Mouse (Mus musculus) myocyte (in vitro differentiated cells): ENCODE measurements around the gene Rbm33. TPM values are rescaled to one million over a fixed set of nuclear protein-coding genes. Genes with fewer than 3 reads are reported as not detected.

Experiments used
- H3K27me3 ChIP-seq: one replicate; pipeline ENCODE4 v1.6.1; 2011; ENCODE audit not compliant: control insufficient read depth, insufficient read depth, insufficient read length
- H3K36me3 ChIP-seq: one replicate; pipeline ENCODE4 v1.6.1; 2011; ENCODE audit not compliant: control insufficient read depth, insufficient read depth
- H3K4me2 ChIP-seq: one replicate; pipeline ENCODE4 v1.6.1; 2011; ENCODE audit warnings: low read depth, control low read depth
- H3K4me3 ChIP-seq: one replicate; pipeline ENCODE4 v1.5.1; 2011; ENCODE audit warnings: mild to moderate bottlenecking, control low read depth, moderate library complexity
- H3K79me2 ChIP-seq: one replicate; pipeline ENCODE4 v1.6.1; 2011; ENCODE audit not compliant: control insufficient read depth, insufficient read depth
- H3ac ChIP-seq: one replicate; pipeline ENCODE4 v1.6.1; 2011; ENCODE audit not compliant: control insufficient read depth, insufficient read length
- CEBPB ChIP-seq: IDR thresholded peaks from 2 replicates; pipeline ENCODE4 v1.6.1; 2011; ENCODE audit warnings: mild to moderate bottlenecking, moderate library complexity; ENCODE audit not compliant: poor library complexity, insufficient read depth, severe bottlenecking
- E2F4 ChIP-seq: IDR thresholded peaks from one replicate; pipeline ENCODE4 v1.6.1; 2011; ENCODE audit warnings: mild to moderate bottlenecking, control low read depth, moderate library complexity; ENCODE audit not compliant: insufficient read depth
- MAX ChIP-seq: IDR thresholded peaks from one replicate; pipeline ENCODE4 v1.6.1; 2011; ENCODE audit warnings: low read depth, mild to moderate bottlenecking, control low read depth
- MYOD1 ChIP-seq, 3 experiments: IDR thresholded peaks; one replicate each; pipeline ENCODE4 v1.6.1; 2011; ENCODE audit warnings: control low read depth in 2 of 3, low read depth in 2 of 3, mild to moderate bottlenecking in 2 of 3, moderate library complexity in 1 of 3; ENCODE audit not compliant: insufficient read length in 2 of 3, control insufficient read depth in 1 of 3
- MYOG ChIP-seq, 3 experiments: IDR thresholded peaks; one replicate each; pipeline ENCODE4 v1.6.1; 2011; ENCODE audit warnings: control low read depth in 2 of 3, low read depth in 2 of 3, mild to moderate bottlenecking in 2 of 3; ENCODE audit not compliant: insufficient read length in 2 of 3, control insufficient read depth in 1 of 3, insufficient read depth in 1 of 3
- POLR2A ChIP-seq: IDR thresholded peaks from one replicate; pipeline ENCODE4 v1.6.1; 2011; ENCODE audit warnings: low read depth, mild to moderate bottlenecking, control low read depth, moderate library complexity; ENCODE audit not compliant: insufficient read length
- POLR2AphosphoS2 ChIP-seq: IDR thresholded peaks from one replicate; pipeline ENCODE4 v1.6.1; 2011; ENCODE audit warnings: low read depth, control low read depth; ENCODE audit not compliant: insufficient read length
- REST ChIP-seq: IDR thresholded peaks from one replicate; pipeline ENCODE4 v1.6.1; 2011; ENCODE audit warnings: mild to moderate bottlenecking, control low read depth, moderate library complexity; ENCODE audit not compliant: insufficient read depth, insufficient read length
- SRF ChIP-seq: IDR thresholded peaks from one replicate; pipeline ENCODE4 v1.6.1; 2011; ENCODE audit warnings: low read depth; ENCODE audit not compliant: control insufficient read depth, insufficient read length
- TCF12 ChIP-seq: IDR thresholded peaks from one replicate; pipeline ENCODE4 v1.6.1; 2011; ENCODE audit warnings: mild to moderate bottlenecking, control low read depth; ENCODE audit not compliant: poor library complexity, insufficient read depth, severe bottlenecking
- TCF3 ChIP-seq: IDR thresholded peaks from one replicate; pipeline ENCODE4 v1.6.1; 2011; ENCODE audit warnings: low read depth, control low read depth; ENCODE audit not compliant: insufficient read length
- USF1 ChIP-seq: IDR thresholded peaks from one replicate; pipeline ENCODE4 v1.6.1; 2011; ENCODE audit warnings: low read depth, mild to moderate bottlenecking, control low read depth, moderate library complexity
- polyA plus RNA-seq: library from polyadenylated mRNA; unstranded; fragments of >200 nt; fragmentation: generic; extraction: Trizol; gene quantifications from one replicate; pipeline ENCODE4 v1.2.1, GENCODE M21; 2012; ENCODE audit warnings: missing spikeins

Rbm33 gene
- polyA plus RNA-seq, 1 experiment, result 11.7 TPM

DNA sequence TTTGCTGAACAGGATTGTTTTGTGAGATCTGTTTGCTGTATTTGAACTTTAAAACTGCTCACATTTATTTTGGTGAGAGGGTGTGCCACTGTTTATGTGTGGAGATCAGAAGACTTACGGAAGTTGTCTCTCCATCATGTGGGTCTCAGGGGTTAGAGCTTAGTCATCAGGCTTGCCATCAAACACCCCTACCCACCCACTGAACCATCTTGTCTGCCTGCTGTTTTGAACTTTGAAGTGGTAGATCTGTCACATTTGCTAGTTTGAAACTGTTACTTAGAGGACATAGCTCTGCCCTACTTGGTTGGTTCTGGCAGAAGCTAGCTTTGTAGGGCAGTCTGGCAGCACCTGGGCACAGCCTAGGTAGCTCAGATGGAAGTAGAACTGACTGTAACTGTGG is 85.8 kb downstream of the Rbm33 start:
- TF ChIP-seq MYOD1 (IDR thresholded peaks at IDR 0.05; ENCODE audit: control insufficient read depth in 1 of 3, insufficient read length in 2 of 3, low read depth in 2 of 3), result no peak
- no peak for TF ChIP-seq MYOG (IDR thresholded peaks at IDR 0.05; ENCODE audit: control insufficient read depth in 1 of 3, insufficient read depth in 1 of 3, insufficient read length in 2 of 3, low read depth in 2 of 3)
- no peak for TF ChIP-seq MAX
- no peak for TF ChIP-seq CEBPB
- TF ChIP-seq REST, result no peak
- TF ChIP-seq TCF12, result no peak
- no peak for TF ChIP-seq USF1
- no peak for TF ChIP-seq POLR2A
- TF ChIP-seq SRF, result no peak
- no peak for TF ChIP-seq POLR2AphosphoS2
- no peak for TF ChIP-seq TCF3
- no peak for TF ChIP-seq E2F4
- Histone ChIP-seq H3K27me3 (no peaks in the 10 kb centered on the region), H3K4me3 (no peak overlapping the region), H3K4me2 (no peak overlapping the region), H3K36me3 (peaks cover 3% of the 10 kb centered on the region), H3ac (no peak overlapping the region), H3K79me2 (peaks cover 68% of the 10 kb centered on the region)

DNA sequence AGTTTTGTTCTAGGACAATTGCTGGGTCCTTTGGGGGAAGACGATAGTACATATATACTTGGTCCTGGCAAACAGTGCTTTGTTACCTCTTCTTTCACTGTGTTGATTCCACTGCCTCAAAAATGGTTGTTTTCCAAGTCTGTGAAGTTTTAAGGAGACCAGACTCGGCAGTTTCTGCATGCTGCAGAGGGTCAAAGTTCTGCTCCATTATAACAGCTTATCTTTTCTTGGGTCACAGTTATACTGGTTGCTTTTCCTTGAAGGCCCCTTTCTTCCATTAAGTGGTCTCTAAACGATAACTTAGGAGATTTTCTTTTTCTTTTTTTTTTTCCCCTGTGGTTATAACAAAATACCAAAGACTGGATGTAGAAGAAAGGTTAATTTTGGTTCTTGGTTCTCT is 89.7 kb downstream of the Rbm33 start:
- TF ChIP-seq E2F4 (no peak), POLR2A (no peak), POLR2AphosphoS2 (no peak), MYOD1 (IDR thresholded peaks at IDR 0.05; ENCODE audit: control insufficient read depth in 1 of 3, insufficient read length in 2 of 3, low read depth in 2 of 3) (no peak), TCF12 (no peak), MYOG (IDR thresholded peaks at IDR 0.05; ENCODE audit: control insufficient read depth in 1 of 3, insufficient read depth in 1 of 3, insufficient read length in 2 of 3, low read depth in 2 of 3) (no peak)
- H3ac ChIP-seq, result no peak overlapping the region
- H3K79me2 ChIP-seq, result peaks cover 41% of the 10 kb centered on the region
- H3K36me3 ChIP-seq, result peaks cover 15% of the 10 kb centered on the region
- H3K4me2 ChIP-seq, result no peak overlapping the region
- H3K27me3 ChIP-seq, result no peaks in the 10 kb centered on the region
- H3K4me3 ChIP-seq, result no peak overlapping the region

DNA sequence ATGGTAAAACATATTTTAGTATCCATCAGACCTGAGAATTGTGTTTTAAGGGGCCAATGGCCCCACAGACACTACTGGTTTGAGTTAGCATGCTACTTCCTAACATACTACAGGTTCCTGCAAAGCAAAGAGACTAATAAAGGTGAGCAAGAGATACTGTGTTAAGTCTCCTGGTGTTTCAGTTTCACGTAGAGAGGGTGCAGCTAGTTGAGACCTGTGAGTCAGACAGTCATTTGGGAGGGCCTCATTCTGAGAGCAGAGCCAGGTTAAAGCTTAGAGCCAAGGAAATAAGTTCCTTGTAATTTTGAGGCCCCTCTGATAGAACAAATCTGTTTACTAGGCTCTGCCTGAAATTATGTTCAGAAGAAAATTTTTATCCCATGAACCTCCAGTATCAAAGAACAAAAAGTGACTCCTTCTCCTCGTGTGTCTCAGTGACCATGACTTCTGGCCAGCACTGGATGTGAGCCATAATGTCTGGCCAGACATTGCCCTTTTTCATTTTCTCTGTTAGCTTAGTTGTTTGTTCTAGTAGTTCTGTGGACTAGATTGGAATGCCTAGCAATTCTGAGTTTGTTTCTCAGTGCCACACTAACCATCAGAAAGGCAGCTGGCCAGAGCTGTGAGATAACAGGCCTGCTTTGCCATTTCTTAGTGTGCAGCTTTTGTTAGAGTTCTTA is 95.2 kb downstream of the Rbm33 start:
- Histone ChIP-seq H3K79me2 (peaks cover 5% of the 10 kb centered on the region), H3K27me3 (no peaks in the 10 kb centered on the region), H3K4me3 (no peak overlapping the region), H3K4me2 (no peak overlapping the region), H3K36me3 (peaks cover 33% of the 10 kb centered on the region), H3ac (no peak overlapping the region)
- TF ChIP-seq E2F4 (no peak), SRF (no peak), POLR2A (no peak), REST (no peak), POLR2AphosphoS2 (no peak), USF1 (no peak), MYOD1 (IDR thresholded peaks at IDR 0.05; ENCODE audit: control insufficient read depth in 1 of 3, insufficient read length in 2 of 3, low read depth in 2 of 3) (no peak), CEBPB (no peak), MYOG (IDR thresholded peaks at IDR 0.05; ENCODE audit: control insufficient read depth in 1 of 3, insufficient read depth in 1 of 3, insufficient read length in 2 of 3, low read depth in 2 of 3) (no peak), MAX (no peak), TCF3 (no peak), TCF12 (no peak)

DNA sequence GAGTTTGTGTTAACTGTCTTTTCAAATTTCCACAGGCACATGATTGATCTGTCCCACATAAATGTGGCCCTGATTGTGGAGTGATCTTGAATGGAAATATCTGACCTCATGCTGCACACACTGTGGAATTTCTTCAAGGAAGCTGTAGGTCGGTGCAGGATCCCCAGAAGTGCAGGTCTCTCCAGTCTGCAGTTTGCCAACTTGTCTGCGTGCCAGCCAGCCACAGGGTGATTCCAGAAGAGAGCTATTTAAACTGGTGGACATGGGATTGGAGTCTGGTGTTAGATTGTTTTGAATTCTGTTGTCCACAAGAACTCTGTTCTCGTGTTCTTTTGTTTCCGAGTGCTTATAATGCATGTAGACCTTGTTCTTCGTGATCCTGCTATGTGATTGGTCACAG is 96.6 kb downstream of the Rbm33 start:
- TF ChIP-seq TCF12, result no peak
- TF ChIP-seq POLR2AphosphoS2, result no peak
- no peak for TF ChIP-seq MYOG (IDR thresholded peaks at IDR 0.05; ENCODE audit: control insufficient read depth in 1 of 3, insufficient read depth in 1 of 3, insufficient read length in 2 of 3, low read depth in 2 of 3)
- no peak for TF ChIP-seq E2F4
- TF ChIP-seq MYOD1 (IDR thresholded peaks at IDR 0.05; ENCODE audit: control insufficient read depth in 1 of 3, insufficient read length in 2 of 3, low read depth in 2 of 3), result no peak
- TF ChIP-seq CEBPB, result no peak
- no peak for TF ChIP-seq TCF3
- no peak for TF ChIP-seq POLR2A
- no peak for TF ChIP-seq USF1
- no peak for TF ChIP-seq REST
- no peak for TF ChIP-seq SRF
- no peak for TF ChIP-seq MAX
- Histone ChIP-seq H3K4me2 (no peak overlapping the region), H3K27me3 (no peaks in the 10 kb centered on the region), H3ac (no peak overlapping the region), H3K36me3 (peaks cover 33% of the 10 kb centered on the region), H3K4me3 (no peak overlapping the region), H3K79me2 (no peaks in the 10 kb centered on the region)

DNA sequence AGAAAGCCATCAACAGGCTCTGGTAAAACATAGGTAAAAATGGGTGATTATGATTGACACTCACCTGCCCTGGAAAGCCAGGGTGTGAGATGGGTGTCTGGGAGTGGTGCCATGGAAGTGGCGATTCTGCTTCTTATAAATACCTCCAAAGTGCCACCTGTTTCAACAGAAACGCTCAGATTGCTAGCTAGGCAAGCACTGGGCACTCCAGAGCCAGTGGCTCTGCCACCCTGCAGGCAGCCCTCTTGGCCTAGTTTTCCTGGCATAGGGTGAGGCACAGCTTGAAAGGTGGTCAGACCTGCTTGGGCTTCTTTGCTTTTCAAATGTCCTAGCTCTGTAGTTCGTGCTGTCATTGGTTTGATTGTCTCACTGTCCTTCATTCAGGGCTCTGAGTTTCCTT is 97.2 kb downstream of the Rbm33 start:
- H3K27me3 ChIP-seq, result no peaks in the 10 kb centered on the region
- H3ac ChIP-seq, result no peak overlapping the region
- peaks cover 33% of the 10 kb centered on the region for H3K36me3 ChIP-seq
- H3K4me2 ChIP-seq, result no peak overlapping the region
- H3K79me2 ChIP-seq, result no peaks in the 10 kb centered on the region
- no peak for TF ChIP-seq MYOG (IDR thresholded peaks at IDR 0.05; ENCODE audit: control insufficient read depth in 1 of 3, insufficient read depth in 1 of 3, insufficient read length in 2 of 3, low read depth in 2 of 3)
- no peak for TF ChIP-seq TCF3
- TF ChIP-seq E2F4, result no peak
- TF ChIP-seq TCF12, result no peak
- TF ChIP-seq CEBPB, result no peak
- TF ChIP-seq MYOD1 (IDR thresholded peaks at IDR 0.05; ENCODE audit: control insufficient read depth in 1 of 3, insufficient read length in 2 of 3, low read depth in 2 of 3), result no peak
- no peak for TF ChIP-seq REST
- no peak for TF ChIP-seq MAX
- TF ChIP-seq SRF, result no peak
- no peak for TF ChIP-seq POLR2A
- no peak overlapping the region for H3K4me3 ChIP-seq
